Mouse (Mus musculus) hindbrain, embryonic 10.5 days (tissue): ENCODE results near the gene Glis3. TPM values are rescaled to one million over a fixed set of nuclear protein-coding genes. Genes with fewer than 3 reads are reported as not detected.
A peak's percentile ranks its signal among the peaks of the same experiment; 100 is the strongest.

Source experiments
- DNase-seq: peaks from one replicate; pipeline ENCODE4 v3.0.0-alpha.2; 2017; ENCODE audit warnings: low spot score
- H3K27ac ChIP-seq: fragments of 300-500 bp; sonication (generic); 2 replicates; pipeline ENCODE4 v1.5.1; 2016; ENCODE audit warnings: mild to moderate bottlenecking, moderate library complexity
- H3K27me3 ChIP-seq: fragments of 300-500 bp; sonication (generic); 2 replicates; pipeline ENCODE4 v1.6.1; 2016; ENCODE audit warnings: mild to moderate bottlenecking; ENCODE audit not compliant: poor library complexity, insufficient read depth, severe bottlenecking
- H3K36me3 ChIP-seq: fragments of 300-500 bp; sonication (generic); 2 replicates; pipeline ENCODE4 v1.6.1; 2016; ENCODE audit warnings: mild to moderate bottlenecking, moderate library complexity
- H3K4me1 ChIP-seq: fragments of 300-500 bp; sonication (generic); replicated peaks from 2 replicates; pipeline ENCODE4 v1.6.1; 2016; ENCODE audit warnings: mild to moderate bottlenecking
- H3K4me3 ChIP-seq: fragments of 300-500 bp; sonication (generic); 2 replicates; pipeline ENCODE4 v1.5.1; 2016; ENCODE audit warnings: mild to moderate bottlenecking, moderate library complexity
- H3K9me3 ChIP-seq: fragments of 300-500 bp; sonication (generic); 2 replicates; pipeline ENCODE4 v1.6.1; 2016; ENCODE audit warnings: mild to moderate bottlenecking, moderate library complexity
- WGBS: fragments of 180-500 bp; shearing (Covaris S2); methylation state at CpG from one replicate; pipeline ENCODE4 v1.1.7; 2016; 5-methylcytosine and 5-hydroxymethylcytosine counted together
- polyA plus RNA-seq: library from polyadenylated mRNA; unstranded; fragments of >200 nt; fragmentation: Nextera tagmentation; extraction: Ambion mirVana; gene quantifications from 2 replicates; pipeline ENCODE4 v1.2.1, GENCODE M21; 2016

Gene Glis3
- polyA plus RNA-seq, 1 experiment from 2014 or later: 2.2 TPM

DNA sequence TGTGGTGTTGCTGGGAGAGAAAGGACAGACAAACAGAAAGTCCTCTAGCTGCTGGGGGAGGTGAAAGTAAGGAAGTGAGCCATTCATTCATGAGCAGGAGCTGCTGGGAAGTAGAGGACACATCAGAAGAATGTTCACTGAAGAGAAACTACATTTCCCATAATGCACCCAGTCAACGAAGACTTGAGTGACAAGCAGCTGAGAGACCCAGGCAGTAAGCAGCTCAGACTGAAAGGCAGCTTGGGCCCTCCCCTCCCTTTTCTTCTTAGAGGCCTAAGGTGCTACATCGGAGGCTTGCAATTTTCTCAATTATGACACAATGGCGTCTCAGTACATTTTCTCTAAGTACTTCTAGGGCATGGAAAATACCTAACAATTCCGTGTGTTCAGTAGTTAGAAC is 31.0 kb downstream of the Glis3 start:
- H3K4me1 ChIP-seq: peaks cover 6% of the 10 kb centered on the region; the same call in 1 of the 2 replicates
- H3K9me3 ChIP-seq: no peaks in the 10 kb centered on the region
- no peak overlapping the region for H3K4me3 ChIP-seq
- no peaks in the 10 kb centered on the region; the same call in 1 of the 2 replicates for H3K36me3 ChIP-seq
- no peak overlapping the region for H3K27ac ChIP-seq
- no peaks in the 10 kb centered on the region for H3K27me3 ChIP-seq
- DNase-seq: no peak
- WGBS: 57% methylated on average over 4 of the region's 4 CpGs

GRCm38 (mm10) chr19:28647424-28647823 is 32.5 kb downstream of the Glis3 start:
- peaks cover 6% of the 10 kb centered on the region; the same call in 1 of the 2 replicates for H3K4me1 ChIP-seq
- no peaks in the 10 kb centered on the region for H3K9me3 ChIP-seq
- no peak overlapping the region for H3K27ac ChIP-seq
- no peak overlapping the region for H3K4me3 ChIP-seq
- 85% methylated on average over 6 of the region's 6 CpGs for WGBS
- H3K36me3 ChIP-seq: no peaks in the 10 kb centered on the region
- no peak for DNase-seq
- no peaks in the 10 kb centered on the region for H3K27me3 ChIP-seq

- Histone ChIP-seq H3K4me1 (peaks cover 6% of the 10 kb centered on the region; the same call in 1 of the 2 replicates), H3K36me3 (no peaks in the 10 kb centered on the region), H3K27me3 (no peaks in the 10 kb centered on the region), H3K27ac (no peak overlapping the region), H3K9me3 (no peaks in the 10 kb centered on the region), H3K4me3 (no peak overlapping the region)
- DNase-seq: no peak
- WGBS: 48% methylated on average over 4 of the region's 4 CpGs
These were observed 33.6 kb downstream of the Glis3 start for GRCm38 (mm10) chr19:28646286-28646685.

DNA sequence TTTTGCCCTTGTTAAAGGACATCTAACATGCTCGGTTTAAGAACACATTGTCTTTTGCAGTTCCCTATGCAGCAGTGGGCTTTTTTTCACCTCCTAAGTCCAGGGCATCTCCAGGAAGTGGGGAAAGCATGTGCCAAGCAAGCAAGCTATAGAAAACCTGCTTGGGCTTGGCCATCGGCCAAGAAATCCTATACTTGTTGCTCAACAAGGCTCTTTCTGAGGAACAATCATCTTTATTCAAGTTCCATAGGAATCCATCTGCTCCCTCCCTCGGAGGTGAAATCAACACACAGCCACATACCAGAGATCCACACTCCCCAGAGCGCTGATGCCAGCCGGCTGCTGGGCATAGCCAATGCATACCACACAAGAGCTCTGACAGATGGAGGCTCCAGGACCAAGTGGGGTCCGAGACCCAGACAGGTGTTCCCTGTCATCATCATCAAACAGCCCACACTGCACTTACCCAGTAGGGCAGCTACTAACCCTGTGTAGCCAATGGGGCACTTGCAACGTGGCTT is 39.0 kb downstream of the Glis3 start:
- peaks cover 10% of the 10 kb centered on the region for H3K4me1 ChIP-seq
- no peaks in the 10 kb centered on the region for H3K27me3 ChIP-seq
- DNase-seq: no peak
- H3K9me3 ChIP-seq: no peaks in the 10 kb centered on the region
- H3K36me3 ChIP-seq: no peaks in the 10 kb centered on the region
- no peak overlapping the region for H3K27ac ChIP-seq
- no peak overlapping the region for H3K4me3 ChIP-seq
- 80% methylated on average over 7 of the region's 7 CpGs for WGBS

- no peak overlapping the region for H3K4me3 ChIP-seq
- 0 out of 2 replicates have a peak, but pooled peaks cover 3% of the 10 kb centered on the region for H3K36me3 ChIP-seq
- H3K9me3 ChIP-seq: 0 out of 2 replicates have a peak, but pooled peaks cover 2% of the 10 kb centered on the region
- no peak for DNase-seq
- peak overlapping the region; percentile 35; the same call in 1 of the 2 replicates for H3K27ac ChIP-seq
- 40% methylated on average over 8 of the region's 8 CpGs for WGBS
- H3K27me3 ChIP-seq: no peaks in the 10 kb centered on the region
- peaks cover 18% of the 10 kb centered on the region for H3K4me1 ChIP-seq
These were observed 43.8 kb downstream of the Glis3 start for GRCm38 (mm10) chr19:28635991-28636553.

DNA sequence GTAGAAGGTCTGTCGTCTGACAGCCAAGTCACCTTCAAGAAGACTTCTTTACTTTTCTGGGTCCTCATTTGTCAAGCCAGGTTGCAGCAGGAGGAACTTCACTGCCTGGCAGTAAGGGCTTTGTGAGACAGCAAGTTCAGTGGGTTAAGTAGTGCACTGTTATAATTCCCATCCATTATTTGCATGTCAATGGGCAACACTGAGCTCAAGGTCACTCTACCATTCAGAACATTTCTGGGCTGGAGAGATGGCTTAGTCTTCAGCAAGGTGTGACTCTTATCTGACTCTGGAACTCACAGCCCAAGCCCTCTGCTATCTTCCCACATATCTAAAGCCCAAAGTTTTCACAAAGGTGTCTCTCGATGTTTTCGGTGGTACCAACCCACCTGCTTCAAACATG is 44.9 kb downstream of the Glis3 start:
- no peak for DNase-seq
- H3K4me3 ChIP-seq: no peak overlapping the region
- 0 out of 2 replicates have a peak, but pooled peaks cover 3% of the 10 kb centered on the region for H3K36me3 ChIP-seq
- no peak overlapping the region for H3K27ac ChIP-seq
- WGBS: 90% methylated on average over 3 of the region's 3 CpGs
- 0 out of 2 replicates have a peak, but pooled peaks cover 2% of the 10 kb centered on the region for H3K9me3 ChIP-seq
- peaks cover 18% of the 10 kb centered on the region for H3K4me1 ChIP-seq
- H3K27me3 ChIP-seq: no peaks in the 10 kb centered on the region

DNA sequence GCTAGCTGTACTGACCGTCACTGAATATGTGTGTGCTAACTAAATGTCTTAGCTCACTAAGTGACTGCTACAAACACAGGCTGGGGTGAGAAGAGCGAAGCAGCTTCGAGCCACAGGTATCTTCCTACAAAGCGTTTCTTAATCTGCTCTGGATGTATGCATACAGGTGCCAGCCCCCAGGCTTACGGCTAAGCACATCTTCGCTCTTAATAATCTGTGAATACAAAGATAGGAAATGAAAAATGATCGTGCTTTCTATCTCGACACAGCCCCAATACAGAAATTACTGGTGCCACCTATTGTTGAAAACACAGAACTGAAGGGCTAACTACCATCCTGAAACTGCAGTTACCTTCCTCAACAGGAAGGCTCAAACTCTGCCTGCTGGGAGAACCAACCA is 51.5 kb downstream of the Glis3 start:
- H3K27me3 ChIP-seq: no peaks in the 10 kb centered on the region
- WGBS: 73% methylated on average over 8 of the region's 8 CpGs
- H3K4me3 ChIP-seq: no peak overlapping the region
- no peak for DNase-seq
- 0 out of 2 replicates have a peak, but pooled peaks cover 3% of the 10 kb centered on the region for H3K36me3 ChIP-seq
- no peak overlapping the region for H3K27ac ChIP-seq
- no peaks in the 10 kb centered on the region for H3K4me1 ChIP-seq
- H3K9me3 ChIP-seq: 0 out of 2 replicates have a peak, but pooled peaks cover 2% of the 10 kb centered on the region

DNA sequence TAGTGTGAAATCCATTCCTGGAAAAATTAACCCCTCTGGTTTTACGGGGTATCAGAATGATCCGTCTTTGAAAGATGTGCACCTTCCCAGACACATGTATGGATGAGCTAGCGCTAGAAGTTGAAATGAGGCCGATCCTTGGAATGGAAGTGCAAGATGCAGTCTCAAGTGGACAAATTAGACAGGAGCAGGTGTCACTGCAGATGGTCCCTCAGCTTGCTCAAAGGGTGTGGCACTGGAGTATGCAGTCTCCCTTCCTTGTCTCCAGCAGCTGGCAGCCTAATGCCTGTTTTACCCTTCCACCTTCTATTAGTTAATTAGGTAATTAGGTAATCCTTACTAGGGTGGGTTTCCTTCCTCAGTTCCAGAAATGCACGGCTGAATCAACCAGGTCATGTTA is 53.7 kb downstream of the Glis3 start:
- DNase-seq: no peak
- 92% methylated on average over 5 of the region's 5 CpGs for WGBS
- H3K27ac ChIP-seq: no peak overlapping the region
- H3K36me3 ChIP-seq: no peaks in the 10 kb centered on the region
- H3K27me3 ChIP-seq: no peaks in the 10 kb centered on the region
- no peaks in the 10 kb centered on the region for H3K4me1 ChIP-seq
- no peak overlapping the region for H3K4me3 ChIP-seq
- H3K9me3 ChIP-seq: no peaks in the 10 kb centered on the region

- no peak for DNase-seq
- H3K27ac ChIP-seq: no peak overlapping the region
- no peaks in the 10 kb centered on the region for H3K9me3 ChIP-seq
- no peak overlapping the region for H3K4me3 ChIP-seq
- no peaks in the 10 kb centered on the region for H3K36me3 ChIP-seq
- 0 out of 2 replicates have a peak, but pooled peaks cover 2% of the 10 kb centered on the region for H3K4me1 ChIP-seq
- no peaks in the 10 kb centered on the region for H3K27me3 ChIP-seq
- 87% methylated on average over 1 of the region's 1 CpGs for WGBS
These were observed 55.3 kb downstream of the Glis3 start for GRCm38 (mm10) chr19:28624571-28624970.

- Histone ChIP-seq H3K27me3 (no peaks in the 10 kb centered on the region), H3K27ac (no peak overlapping the region), H3K9me3 (no peaks in the 10 kb centered on the region), H3K4me1 (0 out of 2 replicates have a peak, but pooled peaks cover 2% of the 10 kb centered on the region), H3K4me3 (no peak overlapping the region), H3K36me3 (no peaks in the 10 kb centered on the region)
- WGBS: 90% methylated on average over 10 of the region's 10 CpGs
- DNase-seq: no peak
These were observed 56.2 kb downstream of the Glis3 start for GRCm38 (mm10) chr19:28623726-28624125.

GRCm38 (mm10) chr19:28621608-28622505 is 58.0 kb downstream of the Glis3 start:
- Histone ChIP-seq H3K4me3 (no peak overlapping the region), H3K36me3 (no peaks in the 10 kb centered on the region), H3K9me3 (no peaks in the 10 kb centered on the region), H3K27ac (no peak overlapping the region), H3K4me1 (peaks cover 7% of the 10 kb centered on the region), H3K27me3 (peaks cover 4% of the 10 kb centered on the region; the same call in 1 of the 2 replicates)
- DNase-seq: no peak
- 89% methylated on average over 11 of the region's 11 CpGs for WGBS

- Histone ChIP-seq H3K4me3 (no peak overlapping the region), H3K27me3 (peaks cover 4% of the 10 kb centered on the region; the same call in 1 of the 2 replicates), H3K27ac (no peak overlapping the region), H3K4me1 (peaks cover 12% of the 10 kb centered on the region), H3K9me3 (no peaks in the 10 kb centered on the region), H3K36me3 (no peaks in the 10 kb centered on the region)
- 90% methylated on average over 7 of the region's 7 CpGs for WGBS
- no peak for DNase-seq
These were observed 62.1 kb downstream of the Glis3 start for GRCm38 (mm10) chr19:28617736-28618135.

DNA sequence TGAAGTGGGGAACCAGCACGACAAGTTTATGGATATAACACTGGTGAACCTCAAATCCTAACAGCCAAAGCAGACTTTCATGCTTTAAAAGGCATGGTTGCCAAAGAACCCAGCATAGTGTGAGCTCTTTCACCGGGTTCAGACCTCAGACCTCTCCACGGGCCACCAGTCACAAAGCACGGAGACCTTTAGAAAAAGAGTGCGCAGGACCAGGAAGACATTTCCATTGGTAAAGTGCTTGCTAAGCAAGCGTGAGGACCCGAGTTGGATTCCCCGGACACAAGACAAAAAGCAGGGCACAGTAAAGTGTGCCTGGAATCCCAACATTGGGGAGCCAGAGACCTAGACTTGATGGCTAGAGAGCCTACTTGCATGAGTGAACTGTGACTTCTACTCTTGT is 62.7 kb downstream of the Glis3 start:
- H3K27me3 ChIP-seq: peaks cover 4% of the 10 kb centered on the region; the same call in 1 of the 2 replicates
- H3K4me3 ChIP-seq: no peak overlapping the region
- peak overlapping the region; percentile 17; the same call in 1 of the 2 replicates for H3K27ac ChIP-seq
- 43% methylated on average over 8 of the region's 8 CpGs for WGBS
- DNase-seq: no peak
- H3K9me3 ChIP-seq: no peaks in the 10 kb centered on the region
- H3K4me1 ChIP-seq: peaks cover 12% of the 10 kb centered on the region
- no peaks in the 10 kb centered on the region for H3K36me3 ChIP-seq
